Mouse (Mus musculus) heart, embryonic 13.5 days (tissue): ENCODE measurements around the gene Psmb3. TPM values are rescaled to one million over a fixed set of nuclear protein-coding genes. Genes with fewer than 3 reads are reported as not detected.
A peak's percentile ranks its signal among the peaks of the same experiment; 100 is the strongest.

ENCODE experiments used
- ATAC-seq: fragments of 200-750 bp; cut with Nextera tagmentation; 2 replicates; pipeline ENCODE4 v1.8.0; 2017; ENCODE audit warnings: moderate TSS enrichment; ENCODE audit not compliant: insufficient number of reproducible peaks, low FRiP score, low TSS enrichment; ENCODE audit errors: extremely low read depth
- H3K27ac ChIP-seq: fragments of 300-500 bp; sonication (generic); replicated peaks from 2 replicates; pipeline ENCODE4 v1.5.1; 2015; ENCODE audit warnings: moderate library complexity, mild to moderate bottlenecking, inconsistent platforms
- H3K27me3 ChIP-seq: fragments of 300-500 bp; sonication (generic); replicated peaks from 2 replicates; pipeline ENCODE4 v1.6.1; 2015; ENCODE audit warnings: mild to moderate bottlenecking, inconsistent platforms
- H3K36me3 ChIP-seq: fragments of 300-500 bp; sonication (generic); 2 replicates; pipeline ENCODE4 v1.6.1; 2015; ENCODE audit warnings: mild to moderate bottlenecking, inconsistent platforms
- H3K4me1 ChIP-seq: fragments of 300-500 bp; sonication (generic); 2 replicates; pipeline ENCODE4 v1.6.1; 2015; ENCODE audit warnings: inconsistent platforms
- H3K4me2 ChIP-seq: fragments of 300-500 bp; sonication (generic); 2 replicates; pipeline ENCODE4 v1.6.1; 2015; ENCODE audit warnings: inconsistent platforms, mild to moderate bottlenecking, moderate library complexity
- H3K4me3 ChIP-seq: fragments of 300-500 bp; sonication (generic); 2 replicates; pipeline ENCODE4 v1.5.1; 2015; ENCODE audit warnings: moderate library complexity, mild to moderate bottlenecking, inconsistent platforms
- H3K9ac ChIP-seq: fragments of 300-500 bp; sonication (generic); 2 replicates; pipeline ENCODE4 v1.6.1; 2015; ENCODE audit warnings: inconsistent platforms, mild to moderate bottlenecking, moderate library complexity
- H3K9me3 ChIP-seq: fragments of 300-500 bp; sonication (generic); 2 replicates; pipeline ENCODE4 v1.6.1; 2016; ENCODE audit warnings: inconsistent platforms
- WGBS: fragments of 180-500 bp; shearing (Covaris S2); methylation state at CpG from one replicate; pipeline ENCODE4 v1.1.7; 2015; ENCODE audit warnings: mixed read lengths; 5-methylcytosine and 5-hydroxymethylcytosine counted together
- polyA plus RNA-seq: library from polyadenylated mRNA; unstranded; fragments of >200 nt; fragmentation: Nextera tagmentation; extraction: Ambion mirVana; gene quantifications from 2 replicates; pipeline ENCODE4 v1.2.1, GENCODE M21; 2015

Gene Psmb3
- polyA plus RNA-seq, 1 experiment from 2014 or later: 371 TPM

- Histone ChIP-seq H3K4me3 (peak overlapping the region; percentile 92), H3K9ac (peak overlapping the region; percentile 97), H3K4me1 (peaks cover 67% of the 10 kb centered on the region), H3K36me3 (peaks cover 15% of the 10 kb centered on the region), H3K4me2 (peak overlapping the region; percentile 90), H3K27ac (peak overlapping the region; percentile 95), H3K9me3 (no peaks in the 10 kb centered on the region), H3K27me3 (peaks cover 11% of the 10 kb centered on the region)
- WGBS: under 1% methylated on average over 16 of the region's 20 CpGs
- ATAC-seq: no peak
These were observed 41.5 kb upstream of the Psmb3 start for GRCm38 (mm10) chr11:97661648-97662133.

- H3K9ac ChIP-seq: peak overlapping the region; percentile 97
- no peaks in the 10 kb centered on the region for H3K9me3 ChIP-seq
- peaks cover 11% of the 10 kb centered on the region for H3K27me3 ChIP-seq
- H3K27ac ChIP-seq: peak overlapping the region; percentile 95
- peaks cover 61% of the 10 kb centered on the region for H3K4me1 ChIP-seq
- ATAC-seq: no peak
- H3K4me2 ChIP-seq: peak overlapping the region; percentile 90
- H3K36me3 ChIP-seq: peaks cover 22% of the 10 kb centered on the region
- 2% methylated on average over 21 of the region's 21 CpGs for WGBS
- peak overlapping the region; percentile 92 for H3K4me3 ChIP-seq
These were observed 40.8 kb upstream of the Psmb3 start for GRCm38 (mm10) chr11:97662207-97662892.

- Histone ChIP-seq H3K9me3 (no peaks in the 10 kb centered on the region), H3K27ac (peak within 1 kb of the TSS; percentile 95), H3K9ac (peak within 1 kb of the TSS; percentile 97), H3K4me3 (peak within 1 kb of the TSS; percentile 92), H3K27me3 (peaks cover 11% of the 10 kb centered on the region), H3K4me2 (peak within 1 kb of the TSS; percentile 90), H3K36me3 (peaks cover 28% of the 10 kb centered on the region), H3K4me1 (peaks cover 60% of the 10 kb centered on the region)
- 1% methylated on average over 41 of the region's 76 CpGs for WGBS
- ATAC-seq: peak; percentile 37; the same call in 1 of the 2 replicates
These were observed 40.2 kb upstream of the Psmb3 start, which contains the start of gene Mllt6 for GRCm38 (mm10) chr11:97662893-97663527. Gene Mllt6 (plus strand): TSS chr11:97663414.

DNA sequence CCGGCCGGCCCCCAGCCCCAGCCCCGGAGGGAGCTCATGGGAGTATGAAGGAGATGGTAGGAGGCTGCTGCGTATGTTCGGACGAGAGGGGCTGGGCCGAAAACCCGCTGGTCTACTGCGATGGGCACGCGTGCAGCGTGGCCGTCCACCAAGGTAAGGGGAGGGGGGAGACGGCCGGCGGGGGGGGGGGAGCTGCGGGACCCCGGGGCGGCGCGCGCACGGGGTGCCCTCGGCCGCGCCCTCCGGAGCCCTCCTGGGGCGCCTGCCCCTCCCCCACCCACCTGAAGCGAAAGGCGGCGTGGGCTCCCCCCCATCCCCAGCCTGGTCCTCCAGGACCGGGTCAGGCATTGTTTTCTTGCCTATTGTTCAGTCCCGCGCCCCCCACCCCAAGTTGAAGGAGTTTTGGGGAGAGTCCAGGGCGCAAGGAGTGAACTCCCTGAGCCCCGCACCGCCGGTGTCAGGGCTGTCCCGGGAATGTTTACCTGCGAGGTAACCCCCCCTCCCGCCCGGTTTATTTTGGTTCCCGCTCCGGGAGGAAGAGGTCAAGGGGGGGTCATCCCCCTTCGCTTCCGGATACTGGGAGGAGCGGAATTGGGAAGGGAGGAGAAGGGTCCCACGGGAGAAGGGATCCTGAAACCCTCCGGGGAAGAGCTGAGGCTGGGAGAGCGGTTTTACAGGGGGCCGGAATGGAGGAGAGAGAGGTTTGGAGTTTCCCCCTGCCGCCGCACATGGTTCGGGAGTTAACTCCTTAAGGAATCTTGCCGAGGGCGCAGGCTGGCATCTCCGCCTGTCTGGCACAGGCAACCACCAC is 39.5 kb upstream of the Psmb3 start:
- Histone ChIP-seq H3K4me1 (peaks cover 61% of the 10 kb centered on the region), H3K36me3 (peaks cover 35% of the 10 kb centered on the region), H3K27ac (peak overlapping the region; percentile 95), H3K4me2 (peak overlapping the region; percentile 90), H3K9me3 (no peaks in the 10 kb centered on the region), H3K9ac (peak overlapping the region; percentile 97), H3K27me3 (peaks cover 11% of the 10 kb centered on the region), H3K4me3 (peak overlapping the region; percentile 92)
- WGBS: under 1% methylated on average over 34 of the region's 57 CpGs
- ATAC-seq: no peak

DNA sequence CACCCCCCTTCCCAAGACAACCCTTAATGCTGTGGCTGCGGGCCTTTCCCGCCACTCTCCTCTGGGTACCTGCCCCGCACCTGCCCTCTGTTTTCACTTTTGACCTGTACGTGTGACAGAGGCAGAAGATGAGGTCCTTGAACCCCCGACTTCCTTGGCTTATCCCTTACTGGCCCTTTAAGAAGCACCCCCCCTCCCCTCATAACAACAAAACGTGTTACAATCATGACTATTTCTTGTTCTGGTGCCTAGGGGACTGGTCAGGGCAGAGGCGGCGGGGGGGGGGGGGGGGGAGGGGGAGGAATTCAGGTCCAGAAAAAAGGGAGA is 38.9 kb upstream of the Psmb3 start:
- 0% methylated on average over 6 of the region's 8 CpGs for WGBS
- Histone ChIP-seq H3K36me3 (peaks cover 39% of the 10 kb centered on the region), H3K4me2 (peak overlapping the region; percentile 90), H3K9me3 (no peaks in the 10 kb centered on the region), H3K4me3 (peak overlapping the region; percentile 92), H3K9ac (peak overlapping the region; percentile 97), H3K27me3 (peaks cover 11% of the 10 kb centered on the region), H3K27ac (peak overlapping the region; percentile 95), H3K4me1 (peaks cover 61% of the 10 kb centered on the region)
- ATAC-seq: no peak

GRCm38 (mm10) chr11:97664771-97665240 is 38.4 kb upstream of the Psmb3 start:
- peaks cover 44% of the 10 kb centered on the region for H3K36me3 ChIP-seq
- peaks cover 11% of the 10 kb centered on the region for H3K27me3 ChIP-seq
- H3K9ac ChIP-seq: peak overlapping the region; percentile 97
- no peaks in the 10 kb centered on the region for H3K9me3 ChIP-seq
- H3K4me3 ChIP-seq: peak overlapping the region; percentile 92
- 24% methylated on average over 6 of the region's 6 CpGs for WGBS
- H3K4me1 ChIP-seq: peaks cover 62% of the 10 kb centered on the region
- H3K27ac ChIP-seq: peak overlapping the region; percentile 95; the same call in 1 of the 2 replicates
- ATAC-seq: no peak
- peak overlapping the region; percentile 90 for H3K4me2 ChIP-seq

DNA sequence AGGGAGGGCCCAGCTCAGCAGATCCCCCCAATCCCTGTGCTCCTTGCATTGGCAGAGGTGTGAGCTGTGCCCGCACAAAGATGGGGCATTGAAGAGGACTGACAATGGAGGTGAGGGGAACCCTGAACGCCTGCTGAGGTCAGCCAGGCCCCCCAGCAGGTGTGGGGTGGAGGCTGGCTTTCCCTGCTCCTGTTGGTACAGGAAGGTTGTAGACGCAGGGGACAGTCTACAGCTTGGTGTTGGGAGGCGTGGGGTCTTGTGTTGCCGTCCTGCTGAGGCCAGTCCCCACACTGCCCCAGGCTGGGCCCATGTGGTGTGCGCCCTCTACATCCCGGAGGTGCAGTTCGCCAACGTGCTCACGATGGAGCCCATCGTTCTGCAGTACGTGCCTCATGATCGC is 37.8 kb upstream of the Psmb3 start:
- Histone ChIP-seq H3K27ac (no peak overlapping the region), H3K4me2 (no peak overlapping the region), H3K9ac (peak overlapping the region; percentile 97; the same call in 1 of the 2 replicates), H3K27me3 (peaks cover 11% of the 10 kb centered on the region), H3K4me3 (peak overlapping the region; percentile 92), H3K9me3 (no peaks in the 10 kb centered on the region), H3K4me1 (peaks cover 68% of the 10 kb centered on the region), H3K36me3 (peaks cover 51% of the 10 kb centered on the region)
- 87% methylated on average over 13 of the region's 13 CpGs for WGBS
- no peak for ATAC-seq

- Histone ChIP-seq H3K36me3 (peaks cover 59% of the 10 kb centered on the region), H3K27me3 (peaks cover 11% of the 10 kb centered on the region)
- 85% methylated on average over 7 of the region's 7 CpGs for WGBS
These were observed 37.0 kb upstream of the Psmb3 start for GRCm38 (mm10) chr11:97666221-97666620.

GRCm38 (mm10) chr11:97666794-97667193 is 36.4 kb upstream of the Psmb3 start:
- H3K4me2 ChIP-seq: no peak overlapping the region
- no peak overlapping the region for H3K4me3 ChIP-seq
- H3K27ac ChIP-seq: no peak overlapping the region
- H3K9ac ChIP-seq: no peak overlapping the region; the same call in 1 of the 2 replicates
- peaks cover 6% of the 10 kb centered on the region for H3K27me3 ChIP-seq
- 85% methylated on average over 15 of the region's 15 CpGs for WGBS
- peaks cover 61% of the 10 kb centered on the region for H3K4me1 ChIP-seq
- H3K36me3 ChIP-seq: peaks cover 64% of the 10 kb centered on the region
- H3K9me3 ChIP-seq: no peaks in the 10 kb centered on the region
- ATAC-seq: no peak

More at GRCm38 (mm10) chr11:97666221-97666620, 37.0 kb upstream of the Psmb3 start:
- Histone ChIP-seq H3K27ac (no peak overlapping the region), H3K9me3 (no peaks in the 10 kb centered on the region), H3K4me1 (peaks cover 67% of the 10 kb centered on the region), H3K4me3 (0 out of 2 replicates have a peak overlapping the region, but pooled peaks have one; percentile 92), H3K4me2 (no peak overlapping the region), H3K9ac (no peak overlapping the region)
- no peak for ATAC-seq

- peaks cover 78% of the 10 kb centered on the region for H3K36me3 ChIP-seq
- no peak overlapping the region for H3K4me3 ChIP-seq
- WGBS: 86% methylated on average over 7 of the region's 7 CpGs
- no peak overlapping the region for H3K4me2 ChIP-seq
- peaks cover 52% of the 10 kb centered on the region for H3K4me1 ChIP-seq
- no peaks in the 10 kb centered on the region for H3K9me3 ChIP-seq
- no peak overlapping the region for H3K27ac ChIP-seq
- H3K9ac ChIP-seq: peak overlapping the region; percentile 76
- H3K27me3 ChIP-seq: no peaks in the 10 kb centered on the region
- ATAC-seq: no peak
These were observed 35.0 kb upstream of the Psmb3 start for GRCm38 (mm10) chr11:97668160-97668559.

DNA sequence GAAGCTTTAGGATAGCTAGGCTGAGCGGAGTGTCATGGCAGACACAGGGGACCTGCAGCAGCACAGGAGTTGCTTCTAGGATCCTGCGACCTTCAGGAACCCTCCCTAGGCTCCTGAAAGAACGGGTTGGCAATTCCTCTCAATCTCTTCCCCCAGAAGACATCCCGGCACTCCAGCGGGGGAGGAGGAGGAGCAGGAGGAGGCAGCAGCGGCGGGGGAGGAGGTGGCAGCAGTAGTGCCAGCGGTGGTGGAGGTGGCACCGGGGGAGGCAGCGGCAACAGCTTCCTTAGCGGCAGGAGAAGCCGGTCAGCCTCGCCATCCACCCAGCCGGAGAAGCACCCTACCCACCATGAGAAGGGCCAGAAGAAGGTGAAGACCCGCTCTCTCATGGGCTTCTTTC is 33.9 kb upstream of the Psmb3 start:
- H3K27me3 ChIP-seq: no peaks in the 10 kb centered on the region
- H3K27ac ChIP-seq: peak overlapping the region; percentile 94
- H3K9ac ChIP-seq: peak overlapping the region; percentile 76
- ATAC-seq: no peak
- peaks cover 50% of the 10 kb centered on the region for H3K4me1 ChIP-seq
- H3K36me3 ChIP-seq: peaks cover 89% of the 10 kb centered on the region
- peak overlapping the region; percentile 11; the same call in 1 of the 2 replicates for H3K4me3 ChIP-seq
- WGBS: 35% methylated on average over 15 of the region's 15 CpGs
- H3K4me2 ChIP-seq: peak overlapping the region; percentile 70
- no peaks in the 10 kb centered on the region for H3K9me3 ChIP-seq
